Mouse (Mus musculus): ENCODE results near the gene Grm4.

DNA sequence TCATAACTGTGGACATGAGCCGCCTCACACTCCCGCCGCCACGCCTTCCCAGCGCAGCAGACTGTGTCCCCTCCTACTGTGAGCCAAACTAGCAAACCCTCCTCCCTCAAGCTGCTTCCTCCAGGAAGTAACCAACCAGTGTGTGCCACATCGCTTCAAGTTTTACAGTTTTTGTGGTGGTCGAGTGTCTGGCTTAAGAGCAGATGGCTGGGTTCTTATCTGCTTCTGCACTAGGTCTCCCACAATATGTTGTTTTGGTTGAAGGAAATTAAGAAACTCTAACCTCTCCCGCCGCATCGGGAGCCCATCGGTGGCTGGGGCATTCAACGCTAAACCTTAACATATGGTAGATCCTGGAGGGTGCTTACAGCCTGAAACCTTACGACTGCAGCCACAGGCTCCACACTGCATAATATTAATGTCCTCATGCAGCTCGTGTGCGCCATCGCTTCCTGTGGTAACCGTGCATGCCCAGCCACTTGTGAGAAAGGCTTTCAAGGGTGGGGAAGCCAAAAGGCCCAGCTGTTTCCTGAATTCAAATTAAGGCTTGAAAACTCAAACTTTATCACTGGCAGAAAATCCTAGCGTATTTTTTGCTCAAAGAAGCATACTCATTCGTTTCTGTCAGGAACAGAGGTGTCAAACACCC lies 115.7 kb downstream of the Grm4 start:
- TF ChIP-seq CTCF (IDR thresholded peaks at IDR 0.05; ENCODE audit: low read depth) (no peak), EP300 (optimal IDR thresholded peaks at IDR 0.05) (no peak)

Measured in stomach, postnatal 0 days (tissue).